Mouse (Mus musculus): Measurements from ENCODE around the gene Glod4.
"Not testable (repeated sequence)": the region's sequence is repeated elsewhere in the genome, so short reads cannot be mapped to it uniquely, and the experiment has no call there.

Gene Glod4

GRCm38 (mm10) chr11:76258511-76258910 lies 15.0 kb upstream of the Glod4 start:
- DNase-seq (ENCODE audit: low spot score in 2 of 2): no peak

GRCm38 (mm10) chr11:76257386-76257785 lies 13.9 kb upstream of the Glod4 start:
- no peak for DNase-seq (ENCODE audit: low spot score in 2 of 2)

- no peak for DNase-seq (ENCODE audit: low spot score in 2 of 2)
Measured at GRCm38 (mm10) chr11:76256129-76256528, 12.6 kb upstream of the Glod4 start.

GRCm38 (mm10) chr11:76255431-76256001 lies 12.0 kb upstream of the Glod4 start:
- DNase-seq (ENCODE audit: low spot score in 2 of 2): peak; percentile 62 to 78

- no peak for DNase-seq (ENCODE audit: low spot score in 2 of 2)
Measured at GRCm38 (mm10) chr11:76253918-76254264, 10.4 kb upstream of the Glod4 start.

- DNase-seq (ENCODE audit: low spot score in 2 of 2): peak; percentile 85 to 91
Measured at GRCm38 (mm10) chr11:76253145-76253917, 9.8 kb upstream of the Glod4 start.

- no peak for DNase-seq (ENCODE audit: low spot score in 2 of 2)
Measured at GRCm38 (mm10) chr11:76252036-76252435, 8.5 kb upstream of the Glod4 start.

- DNase-seq (ENCODE audit: low spot score in 2 of 2): no peak
Measured at GRCm38 (mm10) chr11:76247239-76247638, 3.7 kb upstream of the Glod4 start.

GRCm38 (mm10) chr11:76246439-76246838 lies 2.9 kb upstream of the Glod4 start:
- DNase-seq (ENCODE audit: low spot score in 2 of 2): no peak

GRCm38 (mm10) chr11:76243811-76244546 lies 454 bp upstream of the Glod4 start:
- no peak for DNase-seq (ENCODE audit: low spot score in 2 of 2)

GRCm38 (mm10) chr11:76239750-76240149 lies 3.8 kb downstream of the Glod4 start:
- no peak for DNase-seq (ENCODE audit: low spot score in 2 of 2)

GRCm38 (mm10) chr11:76236136-76236535 lies 7.4 kb downstream of the Glod4 start:
- no peak for DNase-seq (ENCODE audit: low spot score in 2 of 2)

GRCm38 (mm10) chr11:76225051-76225450 lies 18.5 kb downstream of the Glod4 start:
- DNase-seq (ENCODE audit: low spot score in 2 of 2): no peak

GRCm38 (mm10) chr11:76224631-76225030 lies 18.9 kb downstream of the Glod4 start:
- DNase-seq (ENCODE audit: low spot score in 2 of 2): no peak

GRCm38 (mm10) chr11:76217390-76217800 lies 26.1 kb downstream of the Glod4 start, which contains the start of the genes Dbil5 and Gemin4:
TSS of gene Dbil5 (plus strand) at chr11:76217608.
TSS of gene Gemin4 (minus strand) at chr11:76217664.
- peak; percentile 97 for DNase-seq (ENCODE audit: low spot score in 2 of 2)

GRCm38 (mm10) chr11:76216681-76217389 lies 26.7 kb downstream of the Glod4 start:
- DNase-seq (ENCODE audit: low spot score in 2 of 2): peak in 1 of 2 experiments; percentile 60

- no peak for DNase-seq (ENCODE audit: low spot score in 2 of 2)
Measured at GRCm38 (mm10) chr11:76216049-76216540, 27.4 kb downstream of the Glod4 start.

GRCm38 (mm10) chr11:76215011-76215410 lies 28.5 kb downstream of the Glod4 start:
- no peak for DNase-seq (ENCODE audit: low spot score in 2 of 2)

- no peak for DNase-seq (ENCODE audit: low spot score in 2 of 2)
Measured at GRCm38 (mm10) chr11:76213841-76214240, 29.7 kb downstream of the Glod4 start.

GRCm38 (mm10) chr11:76211595-76211994 lies 31.9 kb downstream of the Glod4 start:
- not testable (repeated sequence) for DNase-seq (ENCODE audit: low spot score in 2 of 2)

GRCm38 (mm10) chr11:76210228-76210985 lies 33.1 kb downstream of the Glod4 start:
- no peak for DNase-seq (ENCODE audit: low spot score in 2 of 2)

All from right cerebral cortex, postnatal 10 days (tissue).